Mouse (Mus musculus): Measurements from ENCODE around the gene Krtap4-2.

Krtap4-2 gene

GRCm38 (mm10) chr11:99590981-99591380, 43.9 kb downstream of the Krtap4-2 start, which contains the start of gene Krtap1-3:
Gene Krtap1-3, minus strand, starts transcription at chr11:99591339.
- DNase-seq (ENCODE audit: low read depth, low spot score) = no peak

GRCm38 (mm10) chr11:99585096-99585495, 49.8 kb downstream of the Krtap4-2 start:
- DNase-seq (ENCODE audit: low read depth, low spot score) = no peak
